Mouse (Mus musculus): ENCODE measurements around the gene Arhgef12.

DNA sequence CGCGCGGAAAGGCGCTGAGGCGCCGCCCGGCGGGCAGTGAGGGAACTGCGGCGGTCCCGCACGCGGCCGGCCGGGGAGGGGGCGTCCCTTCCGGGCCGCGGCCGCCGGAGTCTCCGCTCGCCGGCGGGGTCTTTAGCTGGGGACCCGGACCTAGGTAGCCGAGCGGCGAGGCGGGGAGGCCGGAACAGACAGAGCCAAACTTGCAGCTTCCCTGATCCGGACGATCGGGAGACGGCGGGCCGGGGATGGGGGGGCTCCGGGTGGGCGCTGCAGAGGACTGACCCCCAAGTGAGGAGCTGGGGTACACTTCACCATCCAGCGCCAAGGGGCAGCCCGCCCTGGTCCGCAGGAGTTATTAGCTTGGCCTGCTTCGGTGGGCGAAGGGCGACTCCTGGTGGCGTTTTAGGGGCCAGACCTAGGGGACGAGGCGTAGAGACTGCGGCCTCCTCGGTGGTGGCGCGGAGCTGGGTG is 162.5 kb downstream of the Arhgef12 start:
- TF ChIP-seq GATA1 (IDR thresholded peaks at IDR 0.05; ENCODE audit: borderline replicate concordance, low read length): no peak
- TF ChIP-seq FLI1 (IDR thresholded peaks at IDR 0.05; ENCODE audit: low read length): no peak

All from megakaryocyte, embryonic 14.5 days (primary cell).